Mouse (Mus musculus) embryonic facial prominence, embryonic 13.5 days (tissue): ENCODE measurements around the gene Ereg. TPM values are rescaled to one million over a fixed set of nuclear protein-coding genes. Genes with fewer than 3 reads are reported as not detected.

Experiments
- ATAC-seq: fragments of 200-750 bp; cut with Nextera tagmentation; 2 replicates; pipeline ENCODE4 v1.8.0; 2017; ENCODE audit warnings: low read depth; ENCODE audit not compliant: insufficient number of reproducible peaks, insufficient read depth, low FRiP score, low TSS enrichment
- H3K27ac ChIP-seq: fragments of 300-500 bp; sonication (generic); 2 replicates; pipeline ENCODE4 v1.5.1; 2015; ENCODE audit warnings: moderate library complexity, mild to moderate bottlenecking, inconsistent platforms
- H3K27me3 ChIP-seq: fragments of 300-500 bp; sonication (generic); 2 replicates; pipeline ENCODE4 v1.6.1; 2015; ENCODE audit warnings: mild to moderate bottlenecking, inconsistent platforms
- H3K36me3 ChIP-seq: fragments of 300-500 bp; sonication (generic); 2 replicates; pipeline ENCODE4 v1.6.1; 2015; ENCODE audit warnings: mild to moderate bottlenecking, inconsistent platforms
- H3K4me1 ChIP-seq: fragments of 300-500 bp; sonication (generic); 2 replicates; pipeline ENCODE4 v1.6.1; 2015; ENCODE audit warnings: inconsistent platforms
- H3K4me2 ChIP-seq: fragments of 300-500 bp; sonication (generic); 2 replicates; pipeline ENCODE4 v1.6.1; 2015; ENCODE audit warnings: moderate library complexity, mild to moderate bottlenecking, inconsistent platforms
- H3K4me3 ChIP-seq: fragments of 300-500 bp; sonication (generic); 2 replicates; pipeline ENCODE4 v1.5.1; 2015; ENCODE audit warnings: mild to moderate bottlenecking, inconsistent platforms
- H3K9ac ChIP-seq: fragments of 300-500 bp; sonication (generic); 2 replicates; pipeline ENCODE4 v1.6.1; 2015; ENCODE audit warnings: mild to moderate bottlenecking, inconsistent platforms
- H3K9me3 ChIP-seq: fragments of 300-500 bp; sonication (generic); 2 replicates; pipeline ENCODE4 v1.6.1; 2016; ENCODE audit warnings: inconsistent platforms
- WGBS: fragments of 180-500 bp; shearing (Covaris S2); methylation state at CpG from one replicate; pipeline ENCODE4 v1.1.7; 2015; ENCODE audit warnings: mixed read lengths; 5-methylcytosine and 5-hydroxymethylcytosine counted together
- polyA plus RNA-seq: library from polyadenylated mRNA; unstranded; fragments of >200 nt; fragmentation: Nextera tagmentation; extraction: Ambion mirVana; gene quantifications from 2 replicates; pipeline ENCODE4 v1.2.1, GENCODE M21; 2015

The Ereg gene
- polyA plus RNA-seq, 1 experiment from 2014 or later: not detected

GRCm38 (mm10) chr5:91113967-91114366, 39.5 kb downstream of the Ereg start:
- no peak overlapping the region for H3K27ac ChIP-seq
- no peaks in the 10 kb centered on the region for H3K4me1 ChIP-seq
- H3K9ac ChIP-seq: no peak overlapping the region
- H3K9me3 ChIP-seq: no peaks in the 10 kb centered on the region
- H3K27me3 ChIP-seq: no peaks in the 10 kb centered on the region
- WGBS: 71% methylated on average over 2 of the region's 2 CpGs
- no peak overlapping the region for H3K4me2 ChIP-seq
- no peaks in the 10 kb centered on the region for H3K36me3 ChIP-seq
- H3K4me3 ChIP-seq: no peak overlapping the region
- no peak for ATAC-seq

GRCm38 (mm10) chr5:91114574-91114973, 40.2 kb downstream of the Ereg start:
- H3K36me3 ChIP-seq: no peaks in the 10 kb centered on the region
- no peak overlapping the region for H3K9ac ChIP-seq
- no peaks in the 10 kb centered on the region for H3K9me3 ChIP-seq
- H3K27me3 ChIP-seq: no peaks in the 10 kb centered on the region
- no peak overlapping the region for H3K27ac ChIP-seq
- ATAC-seq: no peak
- no peak overlapping the region for H3K4me3 ChIP-seq
- WGBS: 77% methylated on average over 1 of the region's 1 CpGs
- no peaks in the 10 kb centered on the region for H3K4me1 ChIP-seq
- no peak overlapping the region for H3K4me2 ChIP-seq

GRCm38 (mm10) chr5:91118618-91119017, 44.2 kb downstream of the Ereg start:
- no peaks in the 10 kb centered on the region for H3K4me1 ChIP-seq
- no peaks in the 10 kb centered on the region for H3K9me3 ChIP-seq
- no peaks in the 10 kb centered on the region for H3K27me3 ChIP-seq
- no peak for ATAC-seq
- no peaks in the 10 kb centered on the region for H3K36me3 ChIP-seq
- H3K27ac ChIP-seq: no peak overlapping the region
- H3K9ac ChIP-seq: no peak overlapping the region
- no peak overlapping the region for H3K4me2 ChIP-seq
- H3K4me3 ChIP-seq: no peak overlapping the region

- Histone ChIP-seq H3K27ac (no peak overlapping the region), H3K9me3 (no peaks in the 10 kb centered on the region), H3K36me3 (no peaks in the 10 kb centered on the region), H3K27me3 (no peaks in the 10 kb centered on the region), H3K4me3 (no peak overlapping the region), H3K4me1 (no peaks in the 10 kb centered on the region), H3K9ac (no peak overlapping the region), H3K4me2 (no peak overlapping the region)
- 78% methylated on average over 4 of the region's 4 CpGs for WGBS
- ATAC-seq: no peak
Measured at GRCm38 (mm10) chr5:91123404-91123803, 49.0 kb downstream of the Ereg start.

GRCm38 (mm10) chr5:91124140-91124539, 49.7 kb downstream of the Ereg start:
- H3K27ac ChIP-seq: no peak overlapping the region
- no peaks in the 10 kb centered on the region for H3K36me3 ChIP-seq
- no peak overlapping the region for H3K4me3 ChIP-seq
- 81% methylated on average over 2 of the region's 2 CpGs for WGBS
- no peak overlapping the region for H3K4me2 ChIP-seq
- no peak overlapping the region for H3K9ac ChIP-seq
- no peaks in the 10 kb centered on the region for H3K9me3 ChIP-seq
- ATAC-seq: no peak
- H3K4me1 ChIP-seq: no peaks in the 10 kb centered on the region
- H3K27me3 ChIP-seq: no peaks in the 10 kb centered on the region

GRCm38 (mm10) chr5:91126623-91127022, 52.2 kb downstream of the Ereg start:
- H3K27ac ChIP-seq: no peak overlapping the region
- H3K9ac ChIP-seq: no peak overlapping the region
- H3K4me1 ChIP-seq: no peaks in the 10 kb centered on the region
- no peaks in the 10 kb centered on the region for H3K36me3 ChIP-seq
- H3K27me3 ChIP-seq: no peaks in the 10 kb centered on the region
- no peak for ATAC-seq
- no peaks in the 10 kb centered on the region for H3K9me3 ChIP-seq
- H3K4me3 ChIP-seq: no peak overlapping the region
- 92% methylated on average over 1 of the region's 1 CpGs for WGBS
- H3K4me2 ChIP-seq: no peak overlapping the region

GRCm38 (mm10) chr5:91134961-91135360, 60.5 kb downstream of the Ereg start:
- Histone ChIP-seq H3K4me1 (peaks cover 10% of the 10 kb centered on the region), H3K36me3 (no peaks in the 10 kb centered on the region), H3K9ac (no peak overlapping the region), H3K27ac (no peak overlapping the region), H3K4me2 (no peak overlapping the region), H3K4me3 (no peak overlapping the region), H3K27me3 (peaks cover 21% of the 10 kb centered on the region), H3K9me3 (no peaks in the 10 kb centered on the region)
- WGBS: 41% methylated on average over 1 of the region's 1 CpGs
- no peak for ATAC-seq

GRCm38 (mm10) chr5:91138970-91139369, 64.5 kb downstream of the Ereg start:
- Histone ChIP-seq H3K4me2 (peak overlapping the region; percentile 95), H3K4me3 (peak overlapping the region; percentile 58), H3K9ac (peak overlapping the region; percentile 61; the same call in 1 of the 2 replicates), H3K36me3 (no peaks in the 10 kb centered on the region), H3K9me3 (no peaks in the 10 kb centered on the region), H3K4me1 (peaks cover 13% of the 10 kb centered on the region), H3K27me3 (peaks cover 40% of the 10 kb centered on the region), H3K27ac (no peak overlapping the region)
- 3% methylated on average over 7 of the region's 7 CpGs for WGBS
- no peak for ATAC-seq

GRCm38 (mm10) chr5:91139446-91139873, 65.0 kb downstream of the Ereg start, which contains the start of gene Areg:
Gene Areg (plus strand): TSS chr5:91139599.
- Histone ChIP-seq H3K4me2 (peak within 1 kb of the TSS; percentile 95), H3K9me3 (no peaks in the 10 kb centered on the region), H3K27ac (no peak within 1 kb of the TSS), H3K4me3 (peak within 1 kb of the TSS; percentile 58), H3K36me3 (no peaks in the 10 kb centered on the region), H3K27me3 (peaks cover 40% of the 10 kb centered on the region), H3K4me1 (peaks cover 13% of the 10 kb centered on the region), H3K9ac (peak within 1 kb of the TSS; percentile 61; the same call in 1 of the 2 replicates)
- ATAC-seq: 0 out of 2 replicates have a peak, but pooled peaks have one; percentile 20
- WGBS: under 1% methylated on average over 44 of the region's 44 CpGs

- Histone ChIP-seq H3K9ac (no peak overlapping the region), H3K36me3 (no peaks in the 10 kb centered on the region), H3K27ac (no peak overlapping the region), H3K4me1 (peaks cover 13% of the 10 kb centered on the region), H3K9me3 (no peaks in the 10 kb centered on the region), H3K27me3 (peaks cover 40% of the 10 kb centered on the region), H3K4me2 (no peak overlapping the region), H3K4me3 (no peak overlapping the region)
- WGBS: 39% methylated on average over 13 of the region's 13 CpGs
- no peak for ATAC-seq
Measured at GRCm38 (mm10) chr5:91140896-91141448, 66.5 kb downstream of the Ereg start.
